Mouse (Mus musculus) hindbrain, embryonic 13.5 days (tissue): ENCODE data around the gene Rnf149. TPM values are rescaled to one million over a fixed set of nuclear protein-coding genes. Genes with fewer than 3 reads are reported as not detected.
"Not testable (repeated sequence)": the region's sequence is repeated elsewhere in the genome, so short reads cannot be mapped to it uniquely, and the experiment has no call there.

Experiments
- ATAC-seq: fragments of 200-750 bp; cut with Nextera tagmentation; 2 replicates; pipeline ENCODE4 v1.8.0; 2017; ENCODE audit warnings: moderate TSS enrichment; ENCODE audit not compliant: low FRiP score
- H3K27ac ChIP-seq: fragments of 300-500 bp; sonication (generic); 2 replicates; pipeline ENCODE4 v1.5.1; 2015; ENCODE audit warnings: inconsistent platforms, mild to moderate bottlenecking, moderate library complexity
- H3K27me3 ChIP-seq: fragments of 300-500 bp; sonication (generic); 2 replicates; pipeline ENCODE4 v1.6.1; 2015; ENCODE audit warnings: mild to moderate bottlenecking, inconsistent platforms
- H3K36me3 ChIP-seq: fragments of 300-500 bp; sonication (generic); 2 replicates; pipeline ENCODE4 v1.6.1; 2015; ENCODE audit warnings: mild to moderate bottlenecking, inconsistent platforms
- H3K4me1 ChIP-seq: fragments of 300-500 bp; sonication (generic); replicated peaks from 2 replicates; pipeline ENCODE4 v1.6.1; 2015; ENCODE audit warnings: inconsistent platforms
- H3K4me2 ChIP-seq: fragments of 300-500 bp; sonication (generic); 2 replicates; pipeline ENCODE4 v1.6.1; 2015; ENCODE audit warnings: inconsistent platforms, mild to moderate bottlenecking, moderate library complexity
- H3K4me3 ChIP-seq: fragments of 300-500 bp; sonication (generic); 2 replicates; pipeline ENCODE4 v1.5.1; 2015; ENCODE audit warnings: mild to moderate bottlenecking, inconsistent platforms
- H3K9ac ChIP-seq: fragments of 300-500 bp; sonication (generic); 2 replicates; pipeline ENCODE4 v1.6.1; 2015; ENCODE audit warnings: mild to moderate bottlenecking, inconsistent platforms
- H3K9me3 ChIP-seq: fragments of 300-500 bp; sonication (generic); 2 replicates; pipeline ENCODE4 v1.6.1; 2016; ENCODE audit warnings: inconsistent platforms
- WGBS: fragments of 180-500 bp; shearing (Covaris S2); methylation state at CpG from one replicate; pipeline ENCODE4 v1.1.7; 2015; 5-methylcytosine and 5-hydroxymethylcytosine counted together
- polyA plus RNA-seq: library from polyadenylated mRNA; unstranded; fragments of >200 nt; fragmentation: Nextera tagmentation; extraction: Ambion mirVana; gene quantifications from 2 replicates; pipeline ENCODE4 v1.2.1, GENCODE M21; 2015

Gene Rnf149
- 27.7 and 28.5 TPM in 2 replicates for polyA plus RNA-seq

DNA sequence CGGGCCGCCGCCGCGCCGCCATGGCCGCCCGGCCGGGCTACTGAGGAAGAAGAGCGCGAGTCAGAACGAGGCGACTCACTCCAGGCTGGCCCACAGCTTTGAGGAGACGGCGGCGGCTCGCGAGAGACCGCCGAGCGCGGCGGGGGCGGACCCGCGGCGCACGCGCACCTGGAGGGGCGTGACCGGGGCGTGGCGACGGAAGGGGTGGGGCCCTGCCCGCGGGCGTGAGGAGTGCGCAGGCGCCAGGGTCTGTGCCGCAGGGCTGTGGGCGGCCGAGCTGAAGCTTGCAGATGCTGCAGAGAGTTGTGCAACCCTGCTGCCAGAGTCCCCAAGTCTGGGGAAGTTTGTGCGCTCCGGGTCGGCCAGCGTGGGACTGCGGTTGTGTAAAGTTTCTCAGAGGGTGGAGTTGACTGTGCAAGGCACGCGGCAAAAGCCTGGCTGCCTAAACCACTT is at the start of gene Rnf149:
Gene Rnf149 (minus strand): TSS at position 153 of the 453 bp plus-strand sequence.
- Histone ChIP-seq H3K9ac (peak within 1 kb of the TSS; percentile 89), H3K4me2 (peak within 1 kb of the TSS; percentile 64), H3K36me3 (no peaks in the 10 kb centered on the region), H3K27me3 (no peaks in the 10 kb centered on the region), H3K9me3 (no peaks in the 10 kb centered on the region), H3K27ac (peak within 1 kb of the TSS; percentile 98), H3K4me1 (peaks cover 28% of the 10 kb centered on the region), H3K4me3 (peak within 1 kb of the TSS; percentile 68)
- peak; percentile 96 for ATAC-seq
- under 1% methylated on average over 48 of the region's 49 CpGs for WGBS

DNA sequence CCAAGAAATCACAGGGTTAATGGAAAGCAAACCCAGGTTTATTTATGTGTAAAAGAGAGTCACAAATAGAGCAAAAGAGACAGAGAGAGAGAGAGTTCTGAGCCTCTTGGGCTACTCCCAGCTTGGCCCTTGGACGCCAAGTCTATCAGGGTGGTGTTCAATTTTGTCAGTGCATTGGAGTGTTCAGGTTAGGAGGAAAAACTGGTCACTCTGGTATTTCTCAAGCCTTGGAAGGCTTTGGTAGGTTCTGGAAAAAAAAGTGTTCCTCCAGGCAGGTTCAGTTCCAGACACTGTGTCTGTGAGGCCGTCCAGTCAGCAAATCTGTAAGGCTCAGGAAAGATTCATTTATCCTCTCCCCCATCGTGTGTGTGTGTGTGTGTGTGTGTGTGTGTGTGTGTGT is 48.3 kb upstream of the Rnf149 start:
- no peak overlapping the region for H3K27ac ChIP-seq
- no peaks in the 10 kb centered on the region; the same call in 1 of the 2 replicates for H3K9me3 ChIP-seq
- no peak overlapping the region for H3K4me2 ChIP-seq
- H3K27me3 ChIP-seq: no peaks in the 10 kb centered on the region
- no peak for ATAC-seq
- no peak overlapping the region for H3K4me3 ChIP-seq
- H3K36me3 ChIP-seq: 0 out of 2 replicates have a peak, but pooled peaks cover 2% of the 10 kb centered on the region
- no peak overlapping the region for H3K9ac ChIP-seq
- 72% methylated on average over 3 of the region's 3 CpGs for WGBS
- H3K4me1 ChIP-seq: no peaks in the 10 kb centered on the region

DNA sequence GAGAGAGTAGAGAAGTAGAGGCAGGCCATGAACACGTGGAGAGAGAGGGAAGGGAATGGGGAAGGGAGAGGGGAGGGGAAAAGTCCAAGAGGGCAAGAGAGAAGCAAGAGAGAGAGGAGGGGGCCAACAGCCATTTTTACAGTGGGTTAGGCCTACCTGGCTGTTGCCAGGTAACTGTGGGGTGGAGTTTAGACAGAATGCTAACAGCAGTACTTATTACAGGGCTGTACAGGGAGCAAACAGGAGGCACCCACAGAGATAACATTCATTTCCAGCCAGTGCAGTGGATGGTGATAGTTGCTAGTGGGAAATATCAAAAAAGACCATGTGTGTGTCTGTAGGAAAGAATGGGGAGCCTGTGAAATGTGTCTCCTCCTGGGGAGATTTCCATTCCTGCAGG is 46.5 kb upstream of the Rnf149 start:
- Histone ChIP-seq H3K36me3 (0 out of 2 replicates have a peak, but pooled peaks cover 2% of the 10 kb centered on the region), H3K9me3 (no peaks in the 10 kb centered on the region; the same call in 1 of the 2 replicates), H3K27ac (no peak overlapping the region), H3K27me3 (no peaks in the 10 kb centered on the region), H3K9ac (no peak overlapping the region), H3K4me2 (no peak overlapping the region), H3K4me3 (no peak overlapping the region), H3K4me1 (no peaks in the 10 kb centered on the region)
- 46% methylated on average over 1 of the region's 1 CpGs for WGBS
- no peak for ATAC-seq

DNA sequence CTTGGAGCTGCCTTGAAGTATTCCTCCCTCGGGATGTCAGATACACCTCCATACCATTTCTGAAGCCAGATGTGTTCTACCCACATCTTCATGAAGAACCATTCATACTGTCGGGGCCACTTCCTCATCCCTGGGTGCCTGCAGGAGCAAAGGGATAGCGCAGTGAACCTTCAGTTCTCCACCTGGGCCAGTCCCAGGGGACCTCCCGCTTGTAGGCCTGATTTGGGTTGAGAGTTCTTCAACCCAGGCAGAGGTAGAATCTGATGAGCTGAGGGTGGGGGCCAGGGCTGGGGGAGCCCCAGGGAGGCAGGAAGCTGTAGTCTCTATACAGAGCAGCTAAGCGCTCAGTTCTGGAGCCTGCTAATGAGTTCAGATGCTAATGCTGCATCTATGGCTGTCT is 45.9 kb upstream of the Rnf149 start:
- Histone ChIP-seq H3K27ac (no peak overlapping the region), H3K9me3 (no peaks in the 10 kb centered on the region; the same call in 1 of the 2 replicates), H3K4me2 (no peak overlapping the region), H3K9ac (no peak overlapping the region), H3K36me3 (0 out of 2 replicates have a peak, but pooled peaks cover 2% of the 10 kb centered on the region), H3K4me3 (no peak overlapping the region), H3K4me1 (0 out of 2 replicates have a peak, but pooled peaks cover 2% of the 10 kb centered on the region), H3K27me3 (no peaks in the 10 kb centered on the region)
- ATAC-seq: no peak
- 91% methylated on average over 5 of the region's 5 CpGs for WGBS

DNA sequence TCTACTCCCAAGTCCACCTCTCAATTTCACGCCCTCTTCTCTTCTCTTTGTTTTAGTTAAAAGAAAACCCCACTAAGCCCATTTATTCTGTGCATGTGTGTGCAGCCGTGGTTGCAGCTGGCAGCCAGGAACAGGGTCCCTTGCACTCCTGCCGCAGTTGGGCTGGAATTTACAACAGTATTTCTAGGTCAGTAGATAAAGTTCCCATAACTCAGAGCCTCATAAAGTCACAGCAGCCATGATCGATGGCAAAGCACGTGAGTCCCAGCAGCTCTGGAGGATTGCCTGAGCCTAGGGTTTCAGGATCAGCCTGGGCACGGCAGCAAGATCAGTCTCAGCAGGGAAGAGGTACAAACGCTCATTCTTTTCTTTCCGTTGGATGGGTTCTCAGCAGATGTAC is 41.3 kb upstream of the Rnf149 start:
- ATAC-seq: no peak
- 33% methylated on average over 8 of the region's 8 CpGs for WGBS
- Histone ChIP-seq H3K9me3 (no peaks in the 10 kb centered on the region; the same call in 1 of the 2 replicates), H3K27ac (no peak overlapping the region), H3K4me1 (0 out of 2 replicates have a peak, but pooled peaks cover 2% of the 10 kb centered on the region), H3K27me3 (no peaks in the 10 kb centered on the region), H3K4me2 (no peak overlapping the region), H3K9ac (no peak overlapping the region), H3K36me3 (0 out of 2 replicates have a peak, but pooled peaks cover 2% of the 10 kb centered on the region), H3K4me3 (no peak overlapping the region)

DNA sequence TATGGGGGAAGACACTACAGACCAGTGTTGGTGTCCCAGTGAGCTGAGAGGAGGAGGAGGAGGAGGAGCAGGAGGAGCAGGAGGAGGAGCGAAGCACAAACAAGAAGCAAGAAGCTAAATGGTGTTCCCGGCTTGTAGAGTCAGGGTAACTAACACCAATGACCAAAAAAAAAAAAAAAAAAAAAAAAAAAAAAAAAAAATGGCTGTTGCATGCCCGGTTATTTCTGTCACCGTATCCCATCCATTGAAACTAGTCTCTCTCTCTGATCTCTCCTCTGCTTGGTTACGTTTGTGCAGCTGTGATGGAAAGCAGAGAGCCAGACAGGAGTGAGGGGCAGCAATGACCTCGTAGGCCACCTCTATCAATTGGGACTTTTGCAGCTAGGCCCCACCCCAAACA is 38.3 kb upstream of the Rnf149 start:
- no peaks in the 10 kb centered on the region for H3K27me3 ChIP-seq
- 78% methylated on average over 6 of the region's 6 CpGs for WGBS
- H3K4me1 ChIP-seq: 0 out of 2 replicates have a peak, but pooled peaks cover 2% of the 10 kb centered on the region
- H3K9me3 ChIP-seq: no peaks in the 10 kb centered on the region
- H3K27ac ChIP-seq: no peak overlapping the region
- no peak overlapping the region for H3K9ac ChIP-seq
- no peak overlapping the region for H3K4me2 ChIP-seq
- ATAC-seq: no peak
- H3K36me3 ChIP-seq: no peaks in the 10 kb centered on the region
- no peak overlapping the region for H3K4me3 ChIP-seq

DNA sequence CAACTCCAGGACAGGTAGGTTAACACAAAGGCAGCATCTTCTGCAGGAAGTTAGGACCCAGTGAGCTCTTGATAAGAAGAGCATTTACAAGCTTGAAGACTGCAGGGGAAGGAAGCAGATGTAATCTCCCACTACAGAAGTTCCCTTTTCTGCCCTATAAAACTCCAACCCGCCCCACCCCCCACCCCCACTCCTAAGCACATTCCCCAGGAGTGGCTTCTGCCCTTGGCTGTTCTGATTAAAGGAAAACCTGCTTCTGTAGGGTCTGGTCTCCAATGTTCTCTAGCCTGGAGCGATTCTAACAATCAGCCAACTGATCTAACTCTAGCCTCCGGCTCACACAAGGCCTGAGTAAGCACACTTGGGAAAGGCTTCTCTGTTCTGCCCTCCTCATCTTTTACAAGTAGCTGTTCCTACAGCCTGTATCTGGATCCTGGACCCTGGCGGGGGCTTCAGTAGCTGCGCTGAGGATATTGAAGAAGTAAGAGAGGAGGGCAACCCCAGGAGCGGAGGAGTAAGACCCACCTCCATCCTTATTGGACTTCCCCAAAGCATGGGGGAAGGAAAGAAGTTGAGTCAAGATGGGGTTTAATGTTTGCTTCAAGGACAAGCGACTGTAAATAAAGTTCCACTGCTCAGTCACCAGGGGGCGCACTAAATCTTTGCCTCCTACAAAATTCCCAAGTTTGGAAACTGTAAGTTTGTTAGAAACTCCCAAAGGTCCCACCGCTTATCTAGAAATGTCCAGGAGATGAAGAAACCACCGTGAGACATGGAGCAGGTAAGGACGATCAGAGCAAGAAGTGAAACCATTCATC is 37.5 kb upstream of the Rnf149 start:
- 0 out of 2 replicates have a peak, but pooled peaks cover 2% of the 10 kb centered on the region for H3K4me1 ChIP-seq
- no peak for ATAC-seq
- no peaks in the 10 kb centered on the region for H3K36me3 ChIP-seq
- H3K9ac ChIP-seq: no peak overlapping the region
- H3K9me3 ChIP-seq: no peaks in the 10 kb centered on the region
- WGBS: 30% methylated on average over 11 of the region's 11 CpGs
- no peaks in the 10 kb centered on the region for H3K27me3 ChIP-seq
- no peak overlapping the region for H3K4me3 ChIP-seq
- no peak overlapping the region for H3K4me2 ChIP-seq
- H3K27ac ChIP-seq: no peak overlapping the region

DNA sequence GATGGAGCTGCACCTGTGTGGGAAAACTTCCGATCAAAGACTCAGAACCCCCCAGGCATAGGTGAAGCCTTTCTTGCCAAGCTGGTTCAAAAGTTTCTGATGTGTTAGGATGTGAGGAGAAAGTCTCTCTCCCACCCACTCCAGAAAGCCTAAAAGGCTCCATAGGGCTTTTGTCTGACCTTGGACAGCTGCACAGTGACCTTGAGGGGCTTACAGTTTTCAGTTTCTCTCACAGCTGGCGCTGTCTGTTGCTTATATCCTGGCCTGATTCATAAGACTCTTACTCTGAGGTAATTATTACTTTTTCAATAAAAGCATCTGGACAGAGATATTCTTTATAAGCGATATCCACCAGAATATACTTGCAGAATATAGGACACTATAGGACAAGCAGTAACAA is 35.9 kb upstream of the Rnf149 start:
- Histone ChIP-seq H3K4me1 (no peaks in the 10 kb centered on the region), H3K27ac (no peak overlapping the region), H3K9me3 (no peaks in the 10 kb centered on the region), H3K27me3 (no peaks in the 10 kb centered on the region), H3K4me3 (no peak overlapping the region), H3K9ac (no peak overlapping the region), H3K4me2 (no peak overlapping the region), H3K36me3 (no peaks in the 10 kb centered on the region)
- 88% methylated on average over 3 of the region's 3 CpGs for WGBS
- ATAC-seq: no peak

DNA sequence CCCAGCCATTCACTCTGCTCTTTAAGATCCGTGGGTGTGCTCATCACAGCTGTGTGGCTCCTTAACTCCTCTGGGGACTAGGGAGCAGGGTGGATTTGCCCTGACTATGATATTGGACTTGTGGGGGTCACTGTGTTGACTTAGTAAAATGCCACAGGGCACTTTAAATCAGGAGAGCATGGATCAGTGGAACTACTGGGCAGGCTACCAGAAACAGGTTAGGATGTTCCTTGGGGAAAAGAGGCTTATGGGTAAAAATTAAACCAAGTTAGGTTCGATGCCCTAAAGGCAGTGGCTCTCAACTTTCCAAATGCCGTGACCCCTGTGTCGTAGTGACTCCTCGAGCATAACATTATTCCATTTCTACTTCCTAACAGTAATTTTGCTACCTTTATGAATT is 35.3 kb upstream of the Rnf149 start:
- H3K9ac ChIP-seq: no peak overlapping the region
- no peak overlapping the region for H3K27ac ChIP-seq
- H3K4me1 ChIP-seq: no peaks in the 10 kb centered on the region
- no peak overlapping the region for H3K4me3 ChIP-seq
- 78% methylated on average over 5 of the region's 5 CpGs for WGBS
- H3K4me2 ChIP-seq: no peak overlapping the region
- no peaks in the 10 kb centered on the region for H3K36me3 ChIP-seq
- no peaks in the 10 kb centered on the region for H3K27me3 ChIP-seq
- no peaks in the 10 kb centered on the region for H3K9me3 ChIP-seq
- no peak for ATAC-seq

DNA sequence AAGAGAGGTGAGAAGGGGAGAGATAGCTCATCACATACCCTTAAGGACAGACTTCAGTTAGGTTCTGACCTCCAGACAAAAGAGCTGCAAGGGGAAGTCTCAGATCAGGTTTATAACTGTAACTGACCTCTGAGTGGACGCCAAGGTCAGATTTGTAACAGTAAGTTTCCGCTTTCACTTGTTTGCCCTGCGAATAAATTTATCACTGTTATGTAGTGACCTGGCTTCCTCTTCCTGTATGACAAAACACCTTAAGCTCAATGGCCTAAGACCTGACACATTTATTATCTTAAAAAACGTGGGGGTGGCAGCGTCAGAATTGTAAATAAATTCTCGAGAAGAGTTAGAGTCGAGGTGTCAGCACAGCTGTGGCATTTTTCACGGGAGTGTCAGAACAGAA is 31.3 kb upstream of the Rnf149 start:
- H3K36me3 ChIP-seq: no peaks in the 10 kb centered on the region

DNA sequence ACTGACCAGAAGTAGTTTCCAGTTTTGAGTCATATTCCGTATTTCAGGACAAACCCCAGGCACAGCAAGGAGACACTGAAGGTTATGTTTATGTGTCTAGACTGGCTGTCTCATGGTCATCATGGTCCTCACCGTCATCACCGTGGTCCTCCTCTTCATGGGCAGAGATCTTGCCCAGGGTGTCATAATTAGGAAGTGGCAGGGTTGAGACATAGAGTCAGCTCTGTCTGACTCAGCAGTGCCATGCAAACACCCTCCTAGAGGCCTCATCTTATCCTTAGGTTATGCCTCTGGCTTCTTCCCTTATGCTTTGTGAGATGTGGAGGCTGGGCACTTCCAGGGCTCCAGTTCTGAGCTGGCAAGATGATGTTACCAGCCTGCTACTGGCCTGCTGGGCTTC is 25.3 kb upstream of the Rnf149 start:
- no peak overlapping the region for H3K27ac ChIP-seq
- no peak overlapping the region for H3K4me3 ChIP-seq
- WGBS: 94% methylated on average over 3 of the region's 3 CpGs
- H3K4me1 ChIP-seq: no peaks in the 10 kb centered on the region
- no peak for ATAC-seq
- H3K4me2 ChIP-seq: no peak overlapping the region
- no peaks in the 10 kb centered on the region for H3K36me3 ChIP-seq
- H3K9ac ChIP-seq: no peak overlapping the region
- H3K9me3 ChIP-seq: no peaks in the 10 kb centered on the region
- no peaks in the 10 kb centered on the region for H3K27me3 ChIP-seq

More for the DNA sequence above, 31.3 kb upstream of the Rnf149 start:
- 80% methylated on average over 8 of the region's 8 CpGs for WGBS
- H3K27ac ChIP-seq: no peak overlapping the region
- H3K9ac ChIP-seq: no peak overlapping the region
- no peak overlapping the region for H3K4me3 ChIP-seq
- no peaks in the 10 kb centered on the region for H3K27me3 ChIP-seq
- no peaks in the 10 kb centered on the region for H3K9me3 ChIP-seq
- H3K4me2 ChIP-seq: no peak overlapping the region
- no peak for ATAC-seq
- H3K4me1 ChIP-seq: no peaks in the 10 kb centered on the region

DNA sequence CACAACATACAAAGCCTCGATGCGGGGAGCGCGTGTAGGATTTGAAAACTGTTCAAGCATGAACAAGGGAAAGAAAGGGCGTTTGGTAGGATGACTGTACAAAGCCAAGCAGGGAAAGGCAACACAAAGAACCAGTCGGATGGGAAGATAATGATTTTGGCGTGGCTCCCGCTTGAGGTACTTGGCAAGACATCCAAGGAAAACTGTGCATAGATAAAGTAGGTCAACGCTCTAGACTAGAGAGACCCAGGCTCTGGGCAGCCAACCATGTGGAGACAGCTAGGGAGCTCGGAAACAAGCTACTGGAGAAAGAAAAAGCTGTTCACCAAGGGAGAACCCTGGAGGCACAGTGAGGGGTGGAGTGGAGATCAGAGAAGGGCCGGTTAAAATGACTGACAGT is 21.5 kb upstream of the Rnf149 start:
- H3K9me3 ChIP-seq: no peaks in the 10 kb centered on the region
- no peak overlapping the region for H3K4me3 ChIP-seq
- no peak overlapping the region for H3K9ac ChIP-seq
- no peaks in the 10 kb centered on the region for H3K4me1 ChIP-seq
- no peak overlapping the region for H3K4me2 ChIP-seq
- no peak overlapping the region for H3K27ac ChIP-seq
- H3K27me3 ChIP-seq: no peaks in the 10 kb centered on the region
- ATAC-seq: no peak
- no peaks in the 10 kb centered on the region for H3K36me3 ChIP-seq
- WGBS: 70% methylated on average over 11 of the region's 11 CpGs

DNA sequence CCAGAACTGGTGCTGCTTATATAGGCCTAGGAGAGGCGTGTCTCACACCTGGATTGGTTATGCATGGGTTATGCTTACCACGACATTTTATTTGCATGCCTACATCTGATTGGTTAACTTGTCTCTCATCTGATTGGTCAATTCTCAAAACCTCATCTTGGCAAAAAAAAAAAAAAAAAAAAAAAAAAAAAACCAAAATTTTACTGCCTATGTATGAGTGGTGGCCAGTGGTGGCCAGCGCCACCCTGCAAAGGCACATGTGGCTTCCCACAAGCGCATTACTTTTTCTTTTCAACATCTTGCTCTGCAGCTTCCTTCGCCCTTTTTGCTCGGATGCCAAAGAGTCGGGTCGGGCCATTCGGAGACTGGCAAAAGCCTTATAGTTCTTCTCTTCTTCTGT is 19.9 kb upstream of the Rnf149 start:
- not testable (repeated sequence) for H3K27me3 ChIP-seq, H3K4me2 ChIP-seq, H3K4me3 ChIP-seq, H3K9me3 ChIP-seq, H3K9ac ChIP-seq, ATAC-seq, H3K4me1 ChIP-seq, H3K36me3 ChIP-seq, H3K27ac ChIP-seq
- 94% methylated on average over 9 of the region's 9 CpGs for WGBS
